Mouse (Mus musculus) CH12.LX (cell line): Measurements from ENCODE around the gene Cnot4.

Source experiments
- CTCF ChIP-seq, 2 experiments: IDR thresholded peaks in 1 of 2; conservative IDR thresholded peaks in 1 of 2; 2 replicates each; pipeline ENCODE4 v1.5.1; 2011 to 2012; ENCODE audit warnings: low read depth in 2 of 2, low read length in 2 of 2, improper control_type of control experiment in 1 of 2, inconsistent platforms in 1 of 2, mild to moderate bottlenecking in 1 of 2, moderate library complexity in 1 of 2
- GABPA ChIP-seq: IDR thresholded peaks from 2 replicates; pipeline ENCODE4 v1.6.1; 2012; ENCODE audit warnings: low read depth, low read length, improper control_type of control experiment, inconsistent platforms; ENCODE audit not compliant: insufficient replicate concordance
- POLR2A ChIP-seq: IDR thresholded peaks from 2 replicates; pipeline ENCODE4 v1.6.1; 2011; ENCODE audit warnings: low read depth, mild to moderate bottlenecking, improper control_type of control experiment, low read length
- RAD21 ChIP-seq: IDR thresholded peaks from 2 replicates; pipeline ENCODE4 v1.6.1; 2011; ENCODE audit warnings: low read depth, mild to moderate bottlenecking, low read length, improper control_type of control experiment, moderate library complexity
- RCOR1 ChIP-seq: conservative IDR thresholded peaks from 2 replicates; pipeline ENCODE4 v1.6.1; 2012; ENCODE audit warnings: low read depth, mild to moderate bottlenecking, inconsistent platforms, low read length, improper control_type of control experiment
- UBTF ChIP-seq: IDR thresholded peaks from 2 replicates; pipeline ENCODE4 v1.6.1; 2012; ENCODE audit warnings: low read depth, mild to moderate bottlenecking, inconsistent platforms, low read length, improper control_type of control experiment, moderate library complexity
- USF1 ChIP-seq: IDR thresholded peaks from 2 replicates; pipeline ENCODE4 v1.6.1; 2014; ENCODE audit warnings: low read depth, mild to moderate bottlenecking, inconsistent platforms, low read length, improper control_type of control experiment

GRCm38 (mm10) chr6:34999101-34999500 lies 134.4 kb downstream of the Cnot4 start:
- no peak for TF ChIP-seq UBTF
- no peak for TF ChIP-seq RCOR1
- peak in 1 of 2 experiments; percentile 54; a peak in 2 of 4 replicates for TF ChIP-seq CTCF (conservative IDR thresholded peaks at IDR 0.05 in 1 of 2, IDR thresholded peaks at IDR 0.05 in 1 of 2; ENCODE audit: low read depth in 2 of 2, low read length in 2 of 2)
- peak; percentile 53 for TF ChIP-seq RAD21
- TF ChIP-seq POLR2A, result no peak
- TF ChIP-seq USF1, result no peak
- TF ChIP-seq GABPA, result no peak
